Mouse (Mus musculus): ENCODE measurements around the gene Cep131. TPM values are rescaled to one million over a fixed set of nuclear protein-coding genes. Genes with fewer than 3 reads are reported as not detected.

Cep131 gene
- total and polyA plus RNA-seq, 2 experiments = 1.9 to 2.3 TPM

- Histone ChIP-seq H3K4me1 (ENCODE audit: control insufficient read depth, insufficient read depth, low read length) (peaks cover 3% of the 10 kb centered on the region; the same call in 1 of the 2 replicates), H3K36me3 (ENCODE audit: control insufficient read depth, insufficient read depth, low read length) (no peaks in the 10 kb centered on the region), H3K79me2 (ENCODE audit: control insufficient read depth, insufficient read depth, low read length) (no peaks in the 10 kb centered on the region), H3K9ac (ENCODE audit: low read depth, low read length) (no peak overlapping the region), H3K27me3 (ENCODE audit: control insufficient read depth, insufficient read depth, low read length) (no peaks in the 10 kb centered on the region), H3K27ac (replicated peaks; ENCODE audit: insufficient read depth, low read depth, low read length) (peak overlapping the region; percentile 65), H3K4me3 (ENCODE audit: insufficient read depth, low read depth, low read length) (no peak overlapping the region)
- DNase-seq (ENCODE audit: extremely low read depth, low read depth, low spot score) = peak; percentile 17
- 69% methylated on average over 8 of the region's 8 CpGs for WGBS
- TF ChIP-seq POLR2A (IDR thresholded peaks at IDR 0.05; ENCODE audit: extremely low read depth, insufficient read depth, low read length) (no peak), CTCF (IDR thresholded peaks at IDR 0.05; ENCODE audit: low read depth, low read length) (no peak)
Measured at GRCm38 (mm10) chr11:120040440-120040839, 46.2 kb downstream of the Cep131 start.

GRCm38 (mm10) chr11:120039581-120039980 lies 47.0 kb downstream of the Cep131 start:
- DNase-seq (ENCODE audit: extremely low read depth, low read depth, low spot score) = peak; percentile 6
- H3K27me3 ChIP-seq (ENCODE audit: control insufficient read depth, insufficient read depth, low read length) = no peaks in the 10 kb centered on the region
- no peaks in the 10 kb centered on the region for H3K36me3 ChIP-seq (ENCODE audit: control insufficient read depth, insufficient read depth, low read length)
- H3K79me2 ChIP-seq (ENCODE audit: control insufficient read depth, insufficient read depth, low read length) = no peaks in the 10 kb centered on the region
- H3K9ac ChIP-seq (ENCODE audit: low read depth, low read length) = no peak overlapping the region
- H3K4me3 ChIP-seq (ENCODE audit: insufficient read depth, low read depth, low read length) = no peak overlapping the region
- H3K4me1 ChIP-seq (ENCODE audit: control insufficient read depth, insufficient read depth, low read length) = peaks cover 3% of the 10 kb centered on the region; the same call in 1 of the 2 replicates
- WGBS = 52% methylated on average over 4 of the region's 4 CpGs
- TF ChIP-seq CTCF (IDR thresholded peaks at IDR 0.05; ENCODE audit: low read depth, low read length) (no peak), POLR2A (IDR thresholded peaks at IDR 0.05; ENCODE audit: extremely low read depth, insufficient read depth, low read length) (no peak)
- peak overlapping the region; percentile 35 for H3K27ac ChIP-seq (replicated peaks; ENCODE audit: insufficient read depth, low read depth, low read length)

- Histone ChIP-seq H3K4me1 (ENCODE audit: control insufficient read depth, insufficient read depth, low read length) (peaks cover 3% of the 10 kb centered on the region), H3K79me2 (ENCODE audit: control insufficient read depth, insufficient read depth, low read length) (no peaks in the 10 kb centered on the region), H3K27ac (replicated peaks; ENCODE audit: insufficient read depth, low read depth, low read length) (no peak overlapping the region), H3K9ac (ENCODE audit: low read depth, low read length) (no peak overlapping the region), H3K27me3 (ENCODE audit: control insufficient read depth, insufficient read depth, low read length) (no peaks in the 10 kb centered on the region), H3K36me3 (ENCODE audit: control insufficient read depth, insufficient read depth, low read length) (no peaks in the 10 kb centered on the region), H3K4me3 (ENCODE audit: insufficient read depth, low read depth, low read length) (no peak overlapping the region)
- WGBS = 77% methylated on average over 5 of the region's 5 CpGs
- DNase-seq (ENCODE audit: extremely low read depth, low read depth, low spot score) = no peak
- TF ChIP-seq CTCF (IDR thresholded peaks at IDR 0.05; ENCODE audit: low read depth, low read length) (no peak), POLR2A (IDR thresholded peaks at IDR 0.05; ENCODE audit: extremely low read depth, insufficient read depth, low read length) (no peak)
Measured at GRCm38 (mm10) chr11:120034762-120035161, 51.9 kb downstream of the Cep131 start.

- H3K36me3 ChIP-seq (ENCODE audit: control insufficient read depth, insufficient read depth, low read length) = no peaks in the 10 kb centered on the region
- no peak overlapping the region for H3K9ac ChIP-seq (ENCODE audit: low read depth, low read length)
- TF ChIP-seq CTCF (IDR thresholded peaks at IDR 0.05; ENCODE audit: low read depth, low read length) = no peak
- no peak for TF ChIP-seq POLR2A (IDR thresholded peaks at IDR 0.05; ENCODE audit: extremely low read depth, insufficient read depth, low read length)
- peaks cover 7% of the 10 kb centered on the region for H3K4me1 ChIP-seq (ENCODE audit: control insufficient read depth, insufficient read depth, low read length)
- DNase-seq (ENCODE audit: extremely low read depth, low read depth, low spot score) = no peak
- 61% methylated on average over 3 of the region's 3 CpGs for WGBS
- no peak overlapping the region for H3K4me3 ChIP-seq (ENCODE audit: insufficient read depth, low read depth, low read length)
- H3K27me3 ChIP-seq (ENCODE audit: control insufficient read depth, insufficient read depth, low read length) = no peaks in the 10 kb centered on the region
- no peak overlapping the region for H3K27ac ChIP-seq (replicated peaks; ENCODE audit: insufficient read depth, low read depth, low read length)
- H3K79me2 ChIP-seq (ENCODE audit: control insufficient read depth, insufficient read depth, low read length) = no peaks in the 10 kb centered on the region
Measured at GRCm38 (mm10) chr11:120034306-120034705, 52.3 kb downstream of the Cep131 start.

- WGBS = 93% methylated on average over 3 of the region's 3 CpGs
- Histone ChIP-seq H3K27me3 (ENCODE audit: control insufficient read depth, insufficient read depth, low read length) (no peaks in the 10 kb centered on the region), H3K27ac (replicated peaks; ENCODE audit: insufficient read depth, low read depth, low read length) (no peak overlapping the region), H3K79me2 (ENCODE audit: control insufficient read depth, insufficient read depth, low read length) (no peaks in the 10 kb centered on the region), H3K4me1 (ENCODE audit: control insufficient read depth, insufficient read depth, low read length) (peaks cover 8% of the 10 kb centered on the region), H3K36me3 (ENCODE audit: control insufficient read depth, insufficient read depth, low read length) (no peaks in the 10 kb centered on the region), H3K4me3 (ENCODE audit: insufficient read depth, low read depth, low read length) (no peak overlapping the region), H3K9ac (ENCODE audit: low read depth, low read length) (no peak overlapping the region)
- DNase-seq (ENCODE audit: extremely low read depth, low read depth, low spot score) = no peak
- TF ChIP-seq CTCF (IDR thresholded peaks at IDR 0.05; ENCODE audit: low read depth, low read length) = no peak
Measured at GRCm38 (mm10) chr11:120033473-120033872, 53.2 kb downstream of the Cep131 start.

- peaks cover 9% of the 10 kb centered on the region for H3K4me1 ChIP-seq (ENCODE audit: control insufficient read depth, insufficient read depth, low read length)
- no peak overlapping the region for H3K27ac ChIP-seq (replicated peaks; ENCODE audit: insufficient read depth, low read depth, low read length)
- TF ChIP-seq CTCF (IDR thresholded peaks at IDR 0.05; ENCODE audit: low read depth, low read length) (no peak), POLR2A (IDR thresholded peaks at IDR 0.05; ENCODE audit: extremely low read depth, insufficient read depth, low read length) (no peak)
- H3K36me3 ChIP-seq (ENCODE audit: control insufficient read depth, insufficient read depth, low read length) = no peaks in the 10 kb centered on the region
- no peak for DNase-seq (ENCODE audit: extremely low read depth, low read depth, low spot score)
- H3K4me3 ChIP-seq (ENCODE audit: insufficient read depth, low read depth, low read length) = no peak overlapping the region
- no peak overlapping the region for H3K9ac ChIP-seq (ENCODE audit: low read depth, low read length)
- H3K27me3 ChIP-seq (ENCODE audit: control insufficient read depth, insufficient read depth, low read length) = no peaks in the 10 kb centered on the region
- H3K79me2 ChIP-seq (ENCODE audit: control insufficient read depth, insufficient read depth, low read length) = no peaks in the 10 kb centered on the region
- 46% methylated on average over 8 of the region's 8 CpGs for WGBS
Measured at GRCm38 (mm10) chr11:120032052-120032451, 54.6 kb downstream of the Cep131 start.

Data from liver, adult 2 months (tissue).